Mouse (Mus musculus) heart, adult 2 months (tissue): ENCODE measurements around the gene Spns1. TPM values are rescaled to one million over a fixed set of nuclear protein-coding genes. Genes with fewer than 3 reads are reported as not detected.
"Not testable (repeated sequence)": the region's sequence is repeated elsewhere in the genome, so short reads cannot be mapped to it uniquely, and the experiment has no call there.

Experiments used
- DNase-seq, 2 experiments: peaks; one replicate each; pipeline ENCODE4 v3.0.0; 2021
- H3K27ac ChIP-seq: fragments of 200-600 bp; 2 replicates; pipeline ENCODE4 v1.8.1; 2022
- H3K27me3 ChIP-seq: fragments of 200-500 bp; 2 replicates; pipeline ENCODE4 v1.6.1; 2012; ENCODE audit warnings: mild to moderate bottlenecking, low read length, inconsistent platforms, mixed read lengths; ENCODE audit not compliant: control insufficient read depth, insufficient read depth
- H3K36me3 ChIP-seq: fragments of 200-500 bp; 2 replicates; pipeline ENCODE4 v1.6.1; 2012; ENCODE audit warnings: low read length, inconsistent platforms; ENCODE audit not compliant: control insufficient read depth, insufficient read depth
- H3K4me1 ChIP-seq: fragments of 200-500 bp; 2 replicates; pipeline ENCODE4 v1.6.1; 2011; ENCODE audit warnings: low read length; ENCODE audit not compliant: control insufficient read depth, insufficient read depth
- H3K4me3 ChIP-seq: fragments of 200-600 bp; 2 replicates; pipeline ENCODE4 v1.8.1; 2022
- H3K79me2 ChIP-seq: fragments of 200-500 bp; replicated peaks from 2 replicates; pipeline ENCODE4 v1.6.1; 2012; ENCODE audit warnings: mild to moderate bottlenecking, inconsistent platforms, low read length, moderate library complexity, mixed read lengths; ENCODE audit not compliant: control insufficient read depth, insufficient read depth
- H3K9ac ChIP-seq: fragments of 200-500 bp; 2 replicates; pipeline ENCODE4 v1.6.1; 2012; ENCODE audit warnings: low read depth, mild to moderate bottlenecking, control low read depth, inconsistent platforms, low read length, mixed read lengths
- CTCF ChIP-seq: fragments of 200-600 bp; IDR thresholded peaks from 2 replicates; pipeline ENCODE4 v1.8.1; 2022; ENCODE audit warnings: antibody characterized with exemption, mild to moderate bottlenecking, moderate library complexity
- EP300 ChIP-seq: fragments of 200-500 bp; IDR thresholded peaks from 2 replicates; pipeline ENCODE4 v1.6.1; 2011; ENCODE audit warnings: low read depth, low read length, control low read depth; ENCODE audit not compliant: insufficient read depth
- POLR2A ChIP-seq: fragments of 200-500 bp; IDR thresholded peaks from 2 replicates; pipeline ENCODE4 v1.6.1; 2011; ENCODE audit warnings: mild to moderate bottlenecking, low read depth, low read length, control low read depth; ENCODE audit not compliant: insufficient read depth
- WGBS: fragments of 180-500 bp; shearing (Covaris S2); methylation state at CpG from one replicate; pipeline ENCODE4 v1.1.7; 2018; 5-methylcytosine and 5-hydroxymethylcytosine counted together
- intact Hi-C: fragments of 180-260 bp; cut with DNase I; formaldehyde crosslinking; loops from one replicate; pipeline ENCODE4 v1.15.1; 2025
- polyA plus RNA-seq: library from polyadenylated mRNA; depleted of rRNA; stranded (reverse); fragments of >200 nt; gene quantifications from 2 replicates; pipeline ENCODE4 v1.2.3, GENCODE M21; 2012
- total RNA-seq, 2 experiments: library from RNA; stranded (reverse); gene quantifications; 2 replicates each; pipeline ENCODE4 v1.2.3; 2021

Gene Spns1
- total and polyA plus RNA-seq, 3 experiments, result 22.3 to 57.5 (median 31.9) TPM

DNA sequence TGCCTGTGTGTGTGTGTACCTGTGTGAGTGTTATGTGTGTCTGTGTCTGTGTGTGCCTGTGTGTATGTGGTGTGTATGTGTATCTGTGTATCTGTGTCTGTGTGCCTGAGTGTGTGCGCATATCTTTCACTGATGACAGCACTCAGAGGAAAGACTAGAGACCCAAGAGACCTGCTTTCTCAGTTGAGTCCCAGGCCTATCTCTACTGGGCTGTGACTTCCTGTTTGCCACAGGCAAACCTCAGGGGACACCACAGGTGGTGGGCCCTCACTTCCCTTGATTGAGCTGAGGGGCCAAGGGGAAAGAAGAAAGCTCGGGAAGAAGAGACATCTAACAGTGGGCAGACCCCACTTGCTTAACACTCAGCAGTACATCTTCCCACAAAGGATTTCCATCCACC is 39.4 kb upstream of the Spns1 start:
- TF ChIP-seq POLR2A, result no peak
- 36% methylated on average over 2 of the region's 2 CpGs for WGBS

DNA sequence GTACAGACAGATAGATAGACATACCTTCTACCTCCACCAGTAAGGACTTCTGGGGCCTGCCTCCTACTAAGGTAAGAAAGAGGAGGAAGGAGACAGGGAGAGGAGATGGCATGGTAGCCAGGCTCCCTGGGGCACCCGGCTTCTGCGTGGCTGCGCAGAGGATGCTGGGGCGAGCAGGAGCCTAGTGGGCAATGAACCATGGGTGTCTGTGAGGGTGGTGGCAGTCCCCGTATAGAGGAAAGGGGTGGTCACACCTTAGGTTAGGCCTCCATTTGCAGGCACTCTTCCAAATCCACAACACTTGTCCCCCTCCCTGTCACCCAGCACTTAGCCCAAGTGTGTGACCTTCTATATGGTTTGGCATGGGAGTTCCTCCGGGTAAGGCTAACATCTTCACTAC is 37.5 kb upstream of the Spns1 start, which contains the start of gene Cd19:
Gene Cd19, minus strand, starts transcription at position 165 of the 400 bp plus-strand sequence.
- Histone ChIP-seq H3K27ac (no peak within 1 kb of the TSS), H3K4me1 (no peaks in the 10 kb centered on the region), H3K4me3 (no peak within 1 kb of the TSS), H3K27me3 (no peaks in the 10 kb centered on the region), H3K36me3 (no peaks in the 10 kb centered on the region), H3K79me2 (no peaks in the 10 kb centered on the region), H3K9ac (no peak within 1 kb of the TSS)
- intact Hi-C loops, result no loop called here
- TF ChIP-seq EP300, result no peak
- TF ChIP-seq POLR2A, result no peak
- no peak for TF ChIP-seq CTCF
- 81% methylated on average over 6 of the region's 6 CpGs for WGBS
- DNase-seq, result peak in 1 of 2 experiments; percentile 40

More for the DNA sequence above, 39.4 kb upstream of the Spns1 start:
- no peak overlapping the region for H3K27ac ChIP-seq
- no peak overlapping the region for H3K4me3 ChIP-seq
- H3K27me3 ChIP-seq, result no peaks in the 10 kb centered on the region
- no peaks in the 10 kb centered on the region for H3K79me2 ChIP-seq
- intact Hi-C loops, result no loop called here
- H3K9ac ChIP-seq, result no peak overlapping the region
- no peak for DNase-seq
- no peaks in the 10 kb centered on the region for H3K36me3 ChIP-seq
- no peaks in the 10 kb centered on the region for H3K4me1 ChIP-seq

GRCm38 (mm10) chr7:126411061-126411460 is 33.8 kb upstream of the Spns1 start:
- TF ChIP-seq EP300 (no peak), POLR2A (no peak), CTCF (no peak)
- Histone ChIP-seq H3K79me2 (no peaks in the 10 kb centered on the region), H3K36me3 (no peaks in the 10 kb centered on the region), H3K27ac (no peak overlapping the region), H3K4me3 (no peak overlapping the region), H3K27me3 (no peaks in the 10 kb centered on the region), H3K9ac (no peak overlapping the region), H3K4me1 (no peaks in the 10 kb centered on the region)
- no peak for DNase-seq
- 83% methylated on average over 4 of the region's 4 CpGs for WGBS
- intact Hi-C loops, result no loop called here

GRCm38 (mm10) chr7:126408686-126409085 is 31.4 kb upstream of the Spns1 start:
- no peak for DNase-seq
- TF ChIP-seq POLR2A, result no peak
- no peak for TF ChIP-seq CTCF
- no peak for TF ChIP-seq EP300
- 33% methylated on average over 2 of the region's 2 CpGs for WGBS
- Histone ChIP-seq H3K4me1 (no peaks in the 10 kb centered on the region), H3K27ac (no peak overlapping the region), H3K9ac (no peak overlapping the region), H3K36me3 (no peaks in the 10 kb centered on the region), H3K4me3 (no peak overlapping the region), H3K27me3 (no peaks in the 10 kb centered on the region), H3K79me2 (no peaks in the 10 kb centered on the region)
- intact Hi-C loops, result no loop called here

DNA sequence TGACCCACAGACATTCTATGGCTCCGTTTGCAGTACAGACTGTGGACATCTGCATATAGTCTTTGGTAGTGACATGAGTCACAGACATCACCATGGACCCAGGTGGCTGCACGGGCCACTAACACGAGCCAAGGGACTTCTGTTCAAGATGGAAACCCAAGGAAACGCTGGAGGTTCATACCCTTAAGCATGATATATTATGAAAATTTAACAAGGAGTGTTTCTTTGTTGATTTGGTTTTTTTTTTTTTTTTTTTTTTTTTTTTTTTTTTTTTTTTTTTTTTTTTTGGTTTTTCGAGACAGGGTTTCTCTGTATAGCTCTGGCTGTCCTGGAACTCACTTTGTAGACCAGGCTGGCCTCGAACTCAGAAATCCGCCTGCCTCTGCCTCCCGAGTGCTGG is 25.3 kb upstream of the Spns1 start:
- not testable (repeated sequence) for DNase-seq, H3K79me2 ChIP-seq, H3K27ac ChIP-seq, H3K4me1 ChIP-seq, H3K36me3 ChIP-seq, H3K9ac ChIP-seq, H3K27me3 ChIP-seq, H3K4me3 ChIP-seq
- 74% methylated on average over 8 of the region's 8 CpGs for WGBS
- intact Hi-C loops, result loop anchor here (5.0 kb wide), 1 partner anchor 235 kb away; no protein-coding TSS in a partner anchor

- H3K27ac ChIP-seq, result no peak overlapping the region
- H3K4me1 ChIP-seq, result peaks cover 4% of the 10 kb centered on the region
- H3K36me3 ChIP-seq, result no peaks in the 10 kb centered on the region
- WGBS, result 4% methylated on average over 5 of the region's 5 CpGs
- peak; percentile 79 to 85 for DNase-seq
- H3K79me2 ChIP-seq, result no peaks in the 10 kb centered on the region
- H3K4me3 ChIP-seq, result no peak overlapping the region
- H3K27me3 ChIP-seq, result no peaks in the 10 kb centered on the region
- intact Hi-C loops, result loop anchor here (1.0 to 10.0 kb wide), 6 partner anchors 29 to 295 kb away; partner anchors contain the start of genes Bola2, Rabep2 and Slx1b
- no peak overlapping the region for H3K9ac ChIP-seq
- TF ChIP-seq EP300 (peak; percentile 50; the same call in 1 of the 2 replicates), CTCF (peak; percentile 93), POLR2A (no peak)
Observed at GRCm38 (mm10) chr7:126399548-126399947, 22.3 kb upstream of the Spns1 start.
